Mouse (Mus musculus) neural tube, embryonic 15.5 days (tissue): Measurements from ENCODE around the gene Mprip. TPM values are rescaled to one million over a fixed set of nuclear protein-coding genes. Genes with fewer than 3 reads are reported as not detected.
A peak's percentile ranks its signal among the peaks of the same experiment; 100 is the strongest.

Source experiments
- ATAC-seq: fragments of 200-750 bp; cut with Nextera tagmentation; 2 replicates; pipeline ENCODE4 v1.8.0; 2017; ENCODE audit warnings: mild to moderate bottlenecking, moderate TSS enrichment, moderate library complexity; ENCODE audit not compliant: low FRiP score
- H3K27ac ChIP-seq: fragments of 300-500 bp; sonication (generic); replicated peaks from 2 replicates; pipeline ENCODE4 v1.5.1; 2015; ENCODE audit warnings: mild to moderate bottlenecking, inconsistent platforms
- H3K27me3 ChIP-seq: fragments of 300-500 bp; sonication (generic); replicated peaks from 2 replicates; pipeline ENCODE4 v1.6.1; 2015; ENCODE audit warnings: inconsistent platforms
- H3K36me3 ChIP-seq: fragments of 300-500 bp; sonication (generic); 2 replicates; pipeline ENCODE4 v1.6.1; 2015; ENCODE audit warnings: inconsistent platforms
- H3K4me1 ChIP-seq: fragments of 300-500 bp; sonication (generic); 2 replicates; pipeline ENCODE4 v1.6.1; 2015; ENCODE audit warnings: inconsistent platforms
- H3K4me2 ChIP-seq: fragments of 300-500 bp; sonication (generic); 2 replicates; pipeline ENCODE4 v1.6.1; 2015; ENCODE audit warnings: inconsistent platforms, mild to moderate bottlenecking, moderate library complexity
- H3K4me3 ChIP-seq: fragments of 300-500 bp; sonication (generic); replicated peaks from 2 replicates; pipeline ENCODE4 v1.5.1; 2015; ENCODE audit warnings: mild to moderate bottlenecking, inconsistent platforms
- H3K9ac ChIP-seq: fragments of 300-500 bp; sonication (generic); replicated peaks from 2 replicates; pipeline ENCODE4 v1.6.1; 2015; ENCODE audit warnings: mild to moderate bottlenecking, inconsistent platforms
- H3K9me3 ChIP-seq: fragments of 300-500 bp; sonication (generic); replicated peaks from 2 replicates; pipeline ENCODE4 v1.6.1; 2016; ENCODE audit warnings: inconsistent platforms
- WGBS: fragments of 180-500 bp; shearing (Covaris S2); methylation state at CpG from one replicate; pipeline ENCODE4 v1.1.7; 2015; ENCODE audit warnings: mixed read lengths; 5-methylcytosine and 5-hydroxymethylcytosine counted together
- polyA plus RNA-seq: library from polyadenylated mRNA; unstranded; fragments of >200 nt; fragmentation: Nextera tagmentation; extraction: Ambion mirVana; gene quantifications from 2 replicates; pipeline ENCODE4 v1.2.1, GENCODE M21; 2015

The Mprip gene
- polyA plus RNA-seq, 1 experiment from 2014 or later = 65.8 TPM

- Histone ChIP-seq H3K4me2 (peak overlapping the region; percentile 83), H3K36me3 (peaks cover 36% of the 10 kb centered on the region), H3K9me3 (no peaks in the 10 kb centered on the region), H3K4me3 (peak overlapping the region; percentile 61), H3K27me3 (no peaks in the 10 kb centered on the region), H3K9ac (peak overlapping the region; percentile 69), H3K4me1 (peaks cover 34% of the 10 kb centered on the region), H3K27ac (peak overlapping the region; percentile 100)
- under 1% methylated on average over 15 of the region's 15 CpGs for WGBS
- peak; percentile 18; the same call in 1 of the 2 replicates for ATAC-seq
These were observed 148.1 kb downstream of the Mprip start for GRCm38 (mm10) chr11:59809071-59809669.

DNA sequence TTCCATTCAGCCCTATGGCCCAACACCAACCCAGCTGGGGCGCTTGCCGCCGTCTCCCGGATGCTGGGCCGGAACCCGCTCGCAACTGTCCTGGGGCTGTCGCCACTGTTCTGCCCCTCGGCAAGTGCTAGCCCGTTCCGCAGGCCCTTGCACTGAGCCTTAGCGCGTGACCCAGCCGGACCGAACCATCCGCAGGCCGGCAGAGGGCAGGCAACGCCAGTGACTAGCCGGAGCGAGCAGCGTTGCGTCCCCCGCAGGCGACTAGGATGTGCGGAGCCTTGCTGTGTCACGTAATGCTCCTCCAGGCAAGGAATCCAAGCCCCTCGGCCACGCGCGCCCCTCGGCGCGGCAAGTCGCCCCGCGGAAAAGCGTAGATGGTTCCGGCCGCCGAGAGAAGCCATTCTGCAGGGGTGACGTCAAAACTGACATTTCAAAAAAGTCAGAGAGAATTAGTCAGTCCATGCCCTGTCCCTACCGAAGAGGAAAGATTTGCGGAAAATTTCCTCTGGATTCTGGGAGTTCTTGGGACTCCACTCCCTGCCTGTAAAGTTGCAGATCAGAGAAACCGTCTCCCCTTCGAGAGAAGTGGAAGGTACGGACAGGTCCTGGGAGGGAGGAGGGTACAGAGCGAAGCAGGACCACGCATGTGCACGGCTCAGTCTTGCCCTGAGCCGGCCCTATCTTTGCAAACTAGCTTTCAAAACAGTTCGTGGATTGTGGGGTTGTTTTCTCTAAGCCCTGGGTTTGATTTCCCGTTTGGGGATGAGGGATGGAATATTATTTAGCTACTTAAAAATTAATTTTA, 148.8 kb downstream of the Mprip start, which contains the start of gene Flcn:
Gene Flcn, minus strand, starts transcription at position 347 of the 805 bp plus-strand sequence.
- H3K36me3 ChIP-seq = peaks cover 29% of the 10 kb centered on the region
- ATAC-seq = peak; percentile 98
- H3K27me3 ChIP-seq = no peaks in the 10 kb centered on the region
- peak within 1 kb of the TSS; percentile 83 for H3K4me2 ChIP-seq
- H3K4me1 ChIP-seq = peaks cover 34% of the 10 kb centered on the region
- H3K27ac ChIP-seq = peak within 1 kb of the TSS; percentile 100
- H3K9me3 ChIP-seq = no peaks in the 10 kb centered on the region
- under 1% methylated on average over 52 of the region's 52 CpGs for WGBS
- peak within 1 kb of the TSS; percentile 61 for H3K4me3 ChIP-seq
- H3K9ac ChIP-seq = peak within 1 kb of the TSS; percentile 69

- WGBS = 64% methylated on average over 14 of the region's 14 CpGs
- no peak for ATAC-seq
These were observed 149.5 kb downstream of the Mprip start for GRCm38 (mm10) chr11:59810480-59811158.

GRCm38 (mm10) chr11:59811211-59811610, 150.1 kb downstream of the Mprip start:
- WGBS = 78% methylated on average over 4 of the region's 4 CpGs
- no peak overlapping the region for H3K4me2 ChIP-seq
- no peak overlapping the region for H3K4me3 ChIP-seq
- no peak overlapping the region for H3K27ac ChIP-seq
- no peak for ATAC-seq
- peaks cover 34% of the 10 kb centered on the region for H3K4me1 ChIP-seq
- peaks cover 24% of the 10 kb centered on the region for H3K36me3 ChIP-seq
- H3K9me3 ChIP-seq = no peaks in the 10 kb centered on the region
- no peak overlapping the region for H3K9ac ChIP-seq
- H3K27me3 ChIP-seq = no peaks in the 10 kb centered on the region

More at GRCm38 (mm10) chr11:59810480-59811158, 149.5 kb downstream of the Mprip start:
- peaks cover 25% of the 10 kb centered on the region for H3K36me3 ChIP-seq
- peak overlapping the region; percentile 83 for H3K4me2 ChIP-seq
- no peaks in the 10 kb centered on the region for H3K27me3 ChIP-seq
- no peaks in the 10 kb centered on the region for H3K9me3 ChIP-seq
- H3K9ac ChIP-seq = peak overlapping the region; percentile 69
- peak overlapping the region; percentile 61 for H3K4me3 ChIP-seq
- H3K27ac ChIP-seq = peak overlapping the region; percentile 100
- peaks cover 34% of the 10 kb centered on the region for H3K4me1 ChIP-seq

- H3K4me3 ChIP-seq = no peak overlapping the region
- no peaks in the 10 kb centered on the region for H3K9me3 ChIP-seq
- no peak overlapping the region for H3K9ac ChIP-seq
- peaks cover 28% of the 10 kb centered on the region for H3K36me3 ChIP-seq
- no peak for ATAC-seq
- no peak overlapping the region for H3K4me2 ChIP-seq
- 69% methylated on average over 3 of the region's 3 CpGs for WGBS
- H3K4me1 ChIP-seq = peaks cover 16% of the 10 kb centered on the region
- no peak overlapping the region for H3K27ac ChIP-seq
- H3K27me3 ChIP-seq = no peaks in the 10 kb centered on the region
These were observed 152.2 kb downstream of the Mprip start for GRCm38 (mm10) chr11:59813276-59813675.

- 72% methylated on average over 1 of the region's 1 CpGs for WGBS
- H3K4me1 ChIP-seq = peaks cover 7% of the 10 kb centered on the region; the same call in 1 of the 2 replicates
- H3K4me3 ChIP-seq = no peak overlapping the region
- ATAC-seq = no peak
- no peak overlapping the region for H3K4me2 ChIP-seq
- H3K9me3 ChIP-seq = no peaks in the 10 kb centered on the region
- H3K27me3 ChIP-seq = no peaks in the 10 kb centered on the region
- peaks cover 38% of the 10 kb centered on the region for H3K36me3 ChIP-seq
- no peak overlapping the region for H3K27ac ChIP-seq
- no peak overlapping the region for H3K9ac ChIP-seq
These were observed 153.2 kb downstream of the Mprip start for GRCm38 (mm10) chr11:59814311-59814710.

GRCm38 (mm10) chr11:59814936-59815335, 153.8 kb downstream of the Mprip start:
- 87% methylated on average over 6 of the region's 6 CpGs for WGBS
- H3K4me1 ChIP-seq = peaks cover 7% of the 10 kb centered on the region; the same call in 1 of the 2 replicates
- ATAC-seq = no peak

GRCm38 (mm10) chr11:59815482-59816065, 154.5 kb downstream of the Mprip start:
- H3K4me2 ChIP-seq = no peak overlapping the region
- WGBS = 83% methylated on average over 6 of the region's 6 CpGs
- H3K36me3 ChIP-seq = peaks cover 50% of the 10 kb centered on the region

More at GRCm38 (mm10) chr11:59814936-59815335, 153.8 kb downstream of the Mprip start:
- no peak overlapping the region for H3K4me2 ChIP-seq
- H3K27me3 ChIP-seq = no peaks in the 10 kb centered on the region
- H3K27ac ChIP-seq = no peak overlapping the region
- no peak overlapping the region for H3K4me3 ChIP-seq
- H3K9me3 ChIP-seq = no peaks in the 10 kb centered on the region
- H3K9ac ChIP-seq = no peak overlapping the region
- peaks cover 44% of the 10 kb centered on the region for H3K36me3 ChIP-seq

DNA sequence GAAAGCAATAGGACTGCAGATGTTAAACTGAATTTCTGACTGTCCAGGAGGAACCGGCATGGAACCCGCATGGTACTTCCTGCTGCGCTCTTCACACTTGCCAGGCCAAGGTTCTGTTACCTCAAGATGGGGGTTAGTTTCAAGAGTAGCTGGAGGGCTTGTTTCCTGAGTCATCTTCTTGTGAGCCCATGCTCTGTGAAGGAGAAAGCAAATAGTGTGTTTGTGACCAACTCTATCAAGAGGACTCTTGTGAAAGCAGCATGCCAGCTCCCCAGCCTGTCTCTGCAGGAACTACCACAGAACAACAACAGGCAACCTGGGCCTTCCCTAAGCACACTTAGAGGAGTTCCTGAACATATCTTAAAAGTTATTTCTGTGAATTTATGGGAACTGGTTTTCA, 156.8 kb downstream of the Mprip start:
- WGBS = 98% methylated on average over 3 of the region's 3 CpGs
- Histone ChIP-seq H3K4me2 (no peak overlapping the region), H3K27ac (no peak overlapping the region), H3K9me3 (no peaks in the 10 kb centered on the region), H3K4me3 (no peak overlapping the region), H3K9ac (no peak overlapping the region), H3K4me1 (no peaks in the 10 kb centered on the region), H3K27me3 (no peaks in the 10 kb centered on the region), H3K36me3 (peaks cover 70% of the 10 kb centered on the region)
- ATAC-seq = no peak

More at GRCm38 (mm10) chr11:59815482-59816065, 154.5 kb downstream of the Mprip start:
- Histone ChIP-seq H3K4me1 (peaks cover 4% of the 10 kb centered on the region; the same call in 1 of the 2 replicates), H3K9ac (no peak overlapping the region), H3K27me3 (no peaks in the 10 kb centered on the region), H3K4me3 (no peak overlapping the region), H3K27ac (no peak overlapping the region), H3K9me3 (no peaks in the 10 kb centered on the region)
- no peak for ATAC-seq

DNA sequence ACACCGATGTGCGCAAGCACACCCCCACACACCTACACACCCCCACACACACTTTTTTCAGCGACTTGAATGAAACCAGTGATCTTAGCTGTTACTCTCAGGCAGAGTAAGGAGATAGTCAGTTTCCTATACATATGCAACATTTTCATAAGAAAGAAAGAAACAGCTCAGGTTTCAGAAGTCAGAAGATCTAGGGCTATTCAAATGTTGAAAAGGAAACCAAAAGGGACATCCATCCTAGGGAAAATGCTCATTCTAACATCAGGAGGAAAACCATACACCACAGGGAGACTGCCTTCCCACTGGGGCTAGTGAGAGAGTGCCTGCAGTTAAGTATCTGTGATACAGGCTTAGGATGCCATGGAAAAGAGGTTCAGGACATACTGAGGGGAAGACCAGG, 160.5 kb downstream of the Mprip start:
- no peak for ATAC-seq
- Histone ChIP-seq H3K9me3 (no peaks in the 10 kb centered on the region), H3K4me3 (no peak overlapping the region), H3K9ac (no peak overlapping the region), H3K36me3 (peaks cover 90% of the 10 kb centered on the region), H3K4me1 (no peaks in the 10 kb centered on the region), H3K27ac (no peak overlapping the region), H3K27me3 (no peaks in the 10 kb centered on the region), H3K4me2 (no peak overlapping the region)
- WGBS = 90% methylated on average over 3 of the region's 3 CpGs
